Mouse (Mus musculus): ENCODE measurements around the gene Plpp2.

Gene Plpp2

DNA sequence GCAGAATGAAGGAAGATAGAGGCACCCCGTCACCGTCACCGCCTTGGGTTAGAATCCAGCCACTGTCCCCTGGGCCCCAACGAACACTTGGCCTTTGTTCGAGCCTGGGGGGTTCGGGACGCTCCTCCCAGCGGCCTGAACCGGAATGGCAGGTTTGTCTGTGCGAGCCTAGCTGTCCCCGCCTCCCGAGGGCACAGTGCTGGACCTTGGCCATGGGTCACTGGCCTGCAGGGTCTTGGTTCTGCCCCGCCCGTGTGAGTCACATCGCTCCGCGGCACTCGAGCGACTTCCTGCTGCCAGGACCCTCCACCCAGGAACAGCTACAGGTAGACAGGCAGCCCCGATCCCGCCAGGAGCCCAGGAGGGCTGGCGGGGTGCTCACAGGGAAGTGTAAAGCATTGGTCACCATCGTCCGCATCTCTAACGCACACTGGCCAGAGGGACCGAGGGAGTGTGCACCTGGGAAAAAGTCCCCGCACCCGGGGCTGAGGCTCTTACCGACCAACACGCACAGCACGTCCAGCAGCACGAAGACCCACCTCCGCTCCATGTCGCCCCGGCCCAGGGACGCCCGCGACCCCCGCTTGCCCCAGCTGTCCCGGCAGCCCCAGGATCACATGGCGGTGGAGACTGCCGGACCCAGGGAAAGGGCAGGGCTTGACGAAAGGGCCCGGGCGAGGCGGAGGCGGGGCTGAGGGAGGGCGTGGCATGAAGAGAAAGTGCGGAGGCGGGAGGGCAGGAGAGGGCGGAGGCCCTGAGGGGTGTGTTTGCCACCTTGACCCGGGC, at the start of gene Plpp2:
Gene Plpp2, minus strand, starts transcription at position 671 of the 786 bp plus-strand sequence.
- DNase-seq (ENCODE audit: low spot score in 2 of 2): peak; percentile 57 to 59

DNA sequence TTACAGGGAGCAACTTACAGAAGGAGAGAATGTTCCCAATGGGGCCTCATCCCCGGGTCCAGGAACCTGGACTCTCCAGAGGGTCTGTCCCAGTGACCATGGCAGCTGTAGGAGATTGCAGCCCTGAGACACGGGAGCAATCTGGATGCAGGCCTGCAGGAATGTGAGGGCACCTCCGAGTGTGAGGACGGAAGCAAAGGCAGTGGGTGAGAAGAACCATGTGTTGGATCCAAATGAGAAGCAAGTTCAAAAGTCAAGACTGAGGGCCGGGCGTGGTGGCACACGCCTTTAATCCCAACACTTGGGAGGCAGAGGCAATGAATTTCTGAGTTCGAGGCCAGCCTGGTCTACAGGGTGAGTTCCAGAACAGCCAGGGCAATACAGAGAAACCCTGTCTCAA, 47.9 kb upstream of the Plpp2 start:
- DNase-seq (ENCODE audit: low spot score in 2 of 2): no peak

DNA sequence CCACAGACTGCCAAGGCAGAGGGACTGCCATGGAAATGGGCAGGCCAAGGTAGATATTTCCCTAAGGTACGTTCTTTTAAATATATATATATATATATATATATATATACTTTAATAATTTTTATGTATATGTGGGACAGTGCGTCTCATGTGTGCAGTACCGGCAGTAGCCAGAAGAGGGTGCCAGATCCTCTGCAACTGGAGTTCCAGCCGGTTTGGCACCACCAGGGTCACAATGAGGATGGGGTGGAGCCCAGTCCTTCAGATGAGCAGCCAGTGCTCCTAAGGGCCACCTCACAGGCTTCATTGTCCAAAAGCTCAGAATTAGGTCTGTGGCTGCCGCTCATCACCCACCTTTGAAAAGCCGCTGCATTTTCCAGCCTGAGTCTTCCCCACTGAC, 47.2 kb upstream of the Plpp2 start:
- DNase-seq (ENCODE audit: low spot score in 2 of 2): peak in 1 of 2 experiments; percentile 45

DNA sequence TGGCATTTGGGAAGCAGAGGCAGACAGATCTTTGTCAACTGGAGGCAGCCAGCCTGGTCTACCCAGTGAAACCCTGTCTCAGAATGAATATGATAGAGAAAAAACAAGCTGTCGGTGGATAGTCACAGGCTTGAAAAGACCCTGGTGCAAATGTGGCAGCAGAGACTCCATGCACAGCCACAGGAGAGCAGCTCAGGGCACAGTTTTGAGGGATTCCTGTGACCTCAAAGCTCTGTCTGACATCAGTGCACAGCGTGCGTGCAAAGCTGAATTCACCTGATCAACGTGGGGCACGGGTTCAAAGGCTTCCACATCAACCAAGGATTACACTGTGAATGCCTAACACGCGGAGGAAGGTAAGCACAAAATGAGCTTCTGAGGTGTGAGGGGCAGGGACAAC, 46.8 kb upstream of the Plpp2 start:
- no peak for DNase-seq (ENCODE audit: low spot score in 2 of 2)

DNA sequence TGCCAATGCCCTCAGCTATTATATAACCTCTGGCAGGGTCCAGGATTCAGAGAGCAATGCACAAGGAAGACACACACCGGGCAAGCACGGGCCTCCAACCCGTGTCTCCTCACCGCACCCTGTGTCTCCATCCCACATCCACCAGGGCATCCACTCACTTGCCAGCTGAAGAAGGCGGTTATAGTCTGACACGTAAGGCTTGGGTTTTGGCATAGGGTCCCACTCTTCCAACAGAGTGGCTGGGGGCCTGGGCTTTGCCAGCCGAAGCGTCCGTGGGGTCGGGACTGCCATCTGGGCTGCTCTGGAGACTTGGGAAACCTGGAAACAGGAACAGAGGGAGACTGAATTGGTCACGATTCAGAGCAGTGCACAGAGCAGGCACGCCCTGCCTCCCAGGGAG, 46.2 kb upstream of the Plpp2 start:
- DNase-seq (ENCODE audit: low spot score in 2 of 2): no peak

- DNase-seq (ENCODE audit: low spot score in 2 of 2): no peak
Observed at GRCm38 (mm10) chr10:79578891-79579290, 45.3 kb upstream of the Plpp2 start.

- DNase-seq (ENCODE audit: low spot score in 2 of 2): no peak
Observed at GRCm38 (mm10) chr10:79578276-79578675, 44.7 kb upstream of the Plpp2 start.

- DNase-seq (ENCODE audit: low spot score in 2 of 2): no peak
Observed at GRCm38 (mm10) chr10:79577376-79577775, 43.8 kb upstream of the Plpp2 start.

GRCm38 (mm10) chr10:79575754-79576153, 42.2 kb upstream of the Plpp2 start:
- no peak for DNase-seq (ENCODE audit: low spot score in 2 of 2)

- no peak for DNase-seq (ENCODE audit: low spot score in 2 of 2)
Observed at GRCm38 (mm10) chr10:79574796-79575195, 41.2 kb upstream of the Plpp2 start.

GRCm38 (mm10) chr10:79574350-79574749, 40.8 kb upstream of the Plpp2 start:
- DNase-seq (ENCODE audit: low spot score in 2 of 2): no peak

GRCm38 (mm10) chr10:79573611-79574010, 40.0 kb upstream of the Plpp2 start:
- DNase-seq (ENCODE audit: low spot score in 2 of 2): no peak

- DNase-seq (ENCODE audit: low spot score in 2 of 2): no peak
Observed at GRCm38 (mm10) chr10:79571314-79571713, 37.7 kb upstream of the Plpp2 start.

DNA sequence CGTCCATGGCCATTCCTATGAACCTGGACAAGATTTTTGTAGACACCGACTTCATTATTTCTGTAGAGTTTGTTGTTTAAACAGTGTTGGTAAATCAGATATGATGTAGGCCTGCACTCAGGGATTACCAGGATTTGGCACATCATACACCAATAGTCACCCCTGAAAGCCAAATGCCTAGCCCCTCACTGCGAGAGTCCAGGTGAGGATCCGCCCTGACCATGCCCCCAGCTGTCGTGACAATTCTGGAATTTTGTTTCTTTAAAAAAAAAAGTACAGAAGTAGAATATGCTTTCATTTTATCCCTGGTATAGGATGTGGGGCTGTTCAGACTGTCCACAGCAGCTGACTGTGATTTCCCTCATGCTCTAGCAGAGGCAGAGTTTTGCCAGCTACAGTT, 36.3 kb upstream of the Plpp2 start:
- DNase-seq (ENCODE audit: low spot score in 2 of 2): no peak

DNA sequence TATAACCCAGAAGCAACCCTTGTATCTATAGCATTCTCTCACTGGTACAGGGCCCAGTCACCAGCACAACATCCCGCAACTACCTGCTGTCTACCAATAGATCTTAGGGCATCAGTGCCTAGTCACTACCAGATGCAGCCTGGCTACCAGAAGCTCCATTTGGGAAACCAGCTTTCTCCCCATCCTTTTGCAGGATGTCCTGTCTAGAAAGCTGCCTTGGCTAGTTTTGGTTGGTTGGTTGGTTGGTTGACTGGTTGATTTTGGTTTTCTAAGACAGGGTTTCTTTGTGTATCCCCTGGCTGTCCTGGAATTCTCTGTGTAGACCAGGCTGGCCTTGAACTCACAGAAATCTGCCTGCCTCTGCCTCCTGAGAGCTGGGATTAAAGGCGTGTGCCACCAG, 26.1 kb upstream of the Plpp2 start:
- no peak for DNase-seq (ENCODE audit: low spot score in 2 of 2)

DNA sequence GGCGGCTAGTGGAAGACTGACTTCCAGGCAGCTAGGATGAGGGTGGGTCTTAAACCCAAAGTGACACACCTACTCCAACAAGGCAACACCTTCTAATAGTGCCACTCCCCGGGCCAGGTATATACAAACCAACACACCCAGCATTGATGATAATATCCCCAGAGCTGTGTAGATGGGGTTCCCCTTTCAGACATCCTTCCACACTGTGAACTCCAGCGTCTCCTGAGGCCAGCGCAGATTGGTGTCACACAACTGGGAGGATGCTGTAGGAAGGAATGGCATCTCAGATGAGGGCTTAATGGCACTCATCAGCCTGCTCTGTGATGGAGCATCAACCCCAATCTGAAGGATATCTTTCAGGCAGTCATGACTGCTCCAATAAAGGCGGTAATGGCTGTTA, 23.9 kb upstream of the Plpp2 start:
- no peak for DNase-seq (ENCODE audit: low spot score in 2 of 2)

DNA sequence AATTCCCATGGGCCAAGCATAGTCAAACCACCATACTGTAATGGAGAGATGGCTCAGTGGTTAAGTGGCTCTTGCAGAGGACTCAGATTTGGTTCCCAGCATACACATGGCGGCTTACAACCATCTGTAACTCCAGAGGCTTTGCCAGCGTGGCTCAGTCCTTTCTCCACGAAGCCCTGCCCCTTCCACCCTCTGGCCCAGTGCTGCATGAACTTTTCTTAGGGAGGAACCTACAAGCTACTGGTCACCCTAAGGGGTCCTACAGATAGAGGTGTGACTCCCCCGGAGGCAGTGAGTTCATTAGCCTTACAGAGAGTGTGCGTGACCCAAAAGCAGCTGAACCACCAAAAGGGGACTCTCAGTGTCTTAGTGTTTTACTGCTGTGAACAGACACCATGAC, 23.4 kb upstream of the Plpp2 start:
- no peak for DNase-seq (ENCODE audit: low spot score in 2 of 2)

DNA sequence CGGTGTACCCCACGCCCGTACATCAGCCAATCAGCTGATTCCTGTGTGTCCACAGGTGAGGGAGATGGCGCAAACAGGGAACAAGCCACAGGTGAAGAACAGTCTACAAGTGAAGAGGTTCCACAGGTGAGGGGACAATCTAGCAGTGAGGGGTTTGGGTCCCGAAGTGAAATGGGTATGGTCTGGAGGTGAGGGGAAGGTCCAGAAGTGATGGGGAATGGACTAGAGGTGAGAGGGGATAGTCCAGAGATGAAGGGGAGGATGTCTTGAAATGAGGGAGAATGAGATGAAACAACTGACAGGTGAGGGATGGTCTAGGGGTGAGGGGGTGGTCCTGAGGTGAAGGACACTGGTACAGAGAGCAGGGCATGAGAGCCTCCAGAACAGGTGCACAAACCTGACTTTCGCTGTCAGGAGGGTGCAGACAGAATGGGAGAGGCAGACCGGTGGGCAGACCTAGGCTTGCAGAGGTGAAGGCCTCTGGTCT, 21.7 kb upstream of the Plpp2 start:
- no peak for DNase-seq (ENCODE audit: low spot score in 2 of 2)

GRCm38 (mm10) chr10:79554330-79555237, 21.0 kb upstream of the Plpp2 start, which contains the start of gene Mier2:
Gene Mier2, minus strand, starts transcription at chr10:79555199.
- DNase-seq (ENCODE audit: low spot score in 2 of 2): peak; percentile 47 to 62

DNA sequence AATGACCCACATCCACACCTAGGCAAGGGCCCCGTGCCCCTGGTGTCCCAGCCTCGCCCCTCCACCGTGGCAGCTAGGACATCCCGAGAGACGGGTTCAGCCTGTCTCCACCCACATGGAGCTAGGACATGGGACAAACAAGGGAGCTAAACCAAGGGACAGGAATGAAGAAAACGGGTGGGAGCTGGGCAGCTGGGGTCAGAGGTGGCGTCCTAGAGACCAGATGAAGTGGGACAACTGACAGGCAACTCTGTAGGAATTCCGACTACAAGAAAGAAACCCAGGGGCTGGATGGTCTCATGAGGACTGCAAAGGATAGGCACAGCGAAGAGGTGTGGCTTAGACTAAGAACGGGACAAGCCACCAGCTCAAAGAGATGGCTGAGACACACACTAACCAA, 20.1 kb upstream of the Plpp2 start:
- DNase-seq (ENCODE audit: low spot score in 2 of 2): no peak

DNA sequence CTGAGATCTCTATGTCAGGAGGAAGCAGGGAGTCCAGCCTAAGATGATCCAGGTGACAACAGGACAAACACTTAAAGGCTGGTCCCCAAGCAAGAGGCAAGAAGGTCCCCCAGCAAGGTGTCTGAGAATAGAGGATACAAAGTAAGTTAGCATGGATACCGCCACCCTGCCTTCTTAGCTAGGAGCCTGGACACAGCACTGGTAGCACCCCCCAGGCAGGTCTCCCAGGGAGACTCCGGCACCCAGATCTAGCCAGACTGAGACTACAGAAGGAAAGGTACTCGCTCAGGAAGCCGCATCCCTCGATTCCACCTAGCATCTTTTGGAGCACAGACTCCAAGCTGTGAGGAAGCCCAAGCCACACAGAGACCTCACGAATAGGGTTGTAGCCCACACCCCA, 19.6 kb upstream of the Plpp2 start:
- DNase-seq (ENCODE audit: low spot score in 2 of 2): no peak

- no peak for DNase-seq (ENCODE audit: low spot score in 2 of 2)
Observed at GRCm38 (mm10) chr10:79552531-79552930, 18.9 kb upstream of the Plpp2 start.

- DNase-seq (ENCODE audit: low spot score in 2 of 2): peak in 1 of 2 experiments; percentile 6
Observed at GRCm38 (mm10) chr10:79550366-79550765, 16.8 kb upstream of the Plpp2 start.

All from spleen, postnatal 14 days (tissue).